Mouse (Mus musculus) kidney, postnatal 25 days (tissue): ENCODE measurements around the gene Gm20388.

Experiments used
- DNase-seq, 2 experiments: peaks; one replicate each; pipeline ENCODE4 v3.0.0; 2021; ENCODE audit warnings: mixed read lengths in 2 of 2

Gene Gm20388

GRCm38 (mm10) chr8:120270449-120270848 is 359.8 kb downstream of the Gm20388 start:
- peak in 1 of 2 experiments; percentile 66 for DNase-seq

DNA sequence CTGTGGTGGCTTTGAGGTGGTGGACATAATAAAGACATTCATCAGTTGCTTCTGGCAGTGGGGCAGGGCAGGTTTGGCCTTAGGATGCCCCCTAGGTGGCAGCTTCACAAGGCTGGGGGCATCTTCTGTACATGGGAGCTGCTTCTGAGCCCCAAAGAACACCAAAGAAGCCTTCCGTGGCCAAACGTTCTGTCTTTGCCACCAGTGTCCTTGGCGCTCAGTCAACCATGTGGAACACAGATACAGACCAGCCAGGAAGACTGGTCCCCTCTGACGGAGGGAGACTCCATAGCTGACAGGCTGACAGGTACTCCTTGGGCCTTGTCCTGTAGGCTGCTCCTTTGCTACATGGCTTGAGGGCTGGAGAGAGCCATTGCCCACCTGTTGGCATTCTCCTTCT is 362.8 kb downstream of the Gm20388 start:
- DNase-seq = no peak

DNA sequence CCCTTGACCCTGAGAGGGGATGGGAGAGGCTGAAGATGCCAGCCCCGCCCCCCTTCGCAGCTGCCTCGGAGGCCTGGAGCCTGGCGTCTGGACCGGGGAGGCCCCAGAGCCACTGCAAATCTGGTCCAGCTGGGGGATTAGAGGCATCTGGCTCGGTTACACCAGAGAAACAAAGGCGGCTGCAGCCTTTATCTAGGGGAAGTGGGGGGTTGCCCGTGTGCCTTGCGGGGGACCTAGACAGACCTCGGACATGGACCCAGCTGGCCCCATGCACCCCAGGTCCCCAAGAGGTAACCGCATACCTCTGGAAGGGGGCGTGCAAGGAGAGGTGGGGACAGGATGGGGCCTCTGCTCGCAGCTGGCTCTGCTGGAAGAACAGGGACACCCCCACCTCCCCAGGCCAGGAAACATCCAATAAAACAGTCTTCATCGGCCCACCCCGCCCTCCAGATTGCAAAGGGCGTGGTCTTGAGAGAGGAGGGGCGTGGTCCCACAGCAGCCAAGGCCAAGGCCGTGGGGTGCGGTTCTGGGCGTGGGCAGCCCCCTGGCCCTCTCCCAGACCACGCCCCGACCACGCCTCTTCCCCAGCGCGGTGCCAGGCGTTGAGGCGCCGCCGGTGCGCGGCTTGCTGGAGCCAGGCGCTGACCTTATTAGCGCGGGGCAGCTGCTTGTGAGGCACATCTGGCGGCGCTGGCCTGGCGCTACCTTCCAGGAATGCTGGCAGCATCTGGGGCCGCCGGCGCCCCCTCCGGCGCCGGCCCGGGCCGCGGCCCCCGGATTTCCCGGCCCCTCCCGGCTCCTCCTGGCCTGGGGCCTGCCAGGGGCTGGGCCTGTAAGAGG is 365.6 kb downstream of the Gm20388 start:
- DNase-seq = peak; percentile 87 to 93

DNA sequence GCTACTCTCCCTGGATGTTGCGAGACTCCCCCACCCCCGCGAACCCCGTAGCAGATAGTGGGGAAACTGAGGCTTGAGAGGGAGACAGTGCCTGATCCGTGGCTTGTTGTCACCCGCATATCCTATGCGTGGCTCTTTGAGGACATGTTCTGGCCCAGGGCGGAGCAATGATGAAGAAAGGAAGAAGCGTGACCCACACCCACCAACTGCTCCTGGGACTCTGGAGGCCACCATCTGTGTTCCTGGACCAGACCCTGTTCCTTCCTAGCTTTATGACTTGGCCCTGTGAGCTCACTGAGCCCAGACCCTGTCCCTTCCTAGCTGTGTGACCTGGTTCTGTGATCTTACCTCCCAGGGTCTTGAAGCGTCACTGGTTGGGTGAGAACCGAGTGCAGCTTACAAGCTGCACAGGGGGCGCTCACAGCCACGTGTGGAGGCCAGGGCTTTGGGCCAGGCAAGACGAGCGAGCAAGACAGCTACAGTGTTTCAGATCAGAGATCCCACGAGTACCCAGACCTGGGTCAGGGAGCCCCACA is 366.3 kb downstream of the Gm20388 start:
- peak; percentile 48 to 68 for DNase-seq

GRCm38 (mm10) chr8:120278009-120278408 is 367.4 kb downstream of the Gm20388 start:
- DNase-seq = no peak

DNA sequence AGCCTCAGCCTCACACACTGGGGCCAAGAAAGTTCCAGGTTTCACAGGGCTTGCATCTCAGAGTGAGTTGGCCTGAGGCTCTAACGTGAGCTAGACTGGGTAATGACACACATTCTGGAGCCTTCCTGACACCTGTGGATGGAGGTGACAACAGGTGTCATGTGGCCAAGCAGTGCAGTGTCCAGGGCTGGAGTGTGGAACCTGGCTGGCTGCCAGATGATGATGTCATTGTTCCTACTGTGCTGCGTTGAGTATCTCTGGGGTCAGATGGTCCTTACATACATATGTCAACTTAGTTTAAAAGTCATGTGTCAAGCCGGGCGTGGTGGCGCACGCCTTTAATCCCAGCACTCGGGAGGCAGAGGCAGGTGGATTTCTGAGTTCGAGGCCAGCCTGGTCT is 368.8 kb downstream of the Gm20388 start:
- DNase-seq = peak; percentile 50 to 64

- DNase-seq = peak; percentile 78 to 83
Measured at GRCm38 (mm10) chr8:120281487-120281886, 370.8 kb downstream of the Gm20388 start.

GRCm38 (mm10) chr8:120282465-120282864 is 371.8 kb downstream of the Gm20388 start:
- no peak for DNase-seq

DNA sequence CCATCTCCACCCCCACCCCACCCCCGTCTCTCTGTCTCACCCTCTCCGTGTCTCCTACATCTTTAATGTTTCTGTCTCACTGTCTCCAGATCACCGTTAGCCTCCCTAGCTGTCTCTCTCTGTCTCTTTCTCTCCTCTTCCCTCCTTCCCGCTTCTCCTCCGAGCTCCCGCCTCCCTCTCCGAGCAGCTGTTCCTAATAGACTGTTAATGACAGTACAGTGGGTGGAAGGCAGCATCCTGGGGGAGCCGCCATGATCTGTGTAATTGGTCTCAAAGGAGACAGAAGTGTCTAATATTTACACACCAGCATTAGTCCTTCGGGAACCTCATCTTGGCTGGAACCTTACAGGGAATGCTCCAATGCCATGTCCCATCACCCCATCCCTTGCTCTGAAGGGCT is 373.6 kb downstream of the Gm20388 start:
- DNase-seq = no peak

DNA sequence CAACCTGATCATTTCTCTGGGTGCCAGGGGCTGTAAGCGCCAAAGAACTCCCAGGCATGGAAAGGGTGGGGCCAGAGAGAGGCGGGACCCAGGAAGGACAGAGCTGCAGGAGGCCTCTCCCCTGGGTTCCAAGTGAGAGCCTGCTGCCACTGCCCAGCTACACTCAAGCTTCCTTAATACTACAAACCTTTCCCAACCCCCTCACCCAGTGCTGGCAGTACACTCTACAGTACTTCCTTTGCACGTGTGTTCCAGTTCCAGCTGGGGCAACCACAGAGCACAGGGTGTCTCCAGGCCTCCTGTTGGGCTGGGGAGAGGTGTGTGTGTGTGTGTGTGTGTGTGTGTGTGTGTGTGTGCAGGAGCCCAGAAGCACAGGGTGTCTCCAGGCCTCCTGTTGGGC is 374.4 kb downstream of the Gm20388 start:
- DNase-seq = peak; percentile 35 to 80

- DNase-seq = no peak
Measured at GRCm38 (mm10) chr8:120285878-120286277, 375.2 kb downstream of the Gm20388 start.

- peak; percentile 70 to 72 for DNase-seq
Measured at GRCm38 (mm10) chr8:120288122-120288908, 377.7 kb downstream of the Gm20388 start.

GRCm38 (mm10) chr8:120289191-120289590 is 378.6 kb downstream of the Gm20388 start:
- DNase-seq = no peak

- DNase-seq = no peak
Measured at GRCm38 (mm10) chr8:120289698-120290181, 379.1 kb downstream of the Gm20388 start.

GRCm38 (mm10) chr8:120290614-120291013 is 380.0 kb downstream of the Gm20388 start:
- DNase-seq = no peak

GRCm38 (mm10) chr8:120291650-120292049 is 381.0 kb downstream of the Gm20388 start:
- DNase-seq = no peak

- peak in 1 of 2 experiments; percentile 81 for DNase-seq
Measured at GRCm38 (mm10) chr8:120292316-120293107, 381.9 kb downstream of the Gm20388 start.

- no peak for DNase-seq
Measured at GRCm38 (mm10) chr8:120293421-120294357, 383.0 kb downstream of the Gm20388 start.

- DNase-seq = peak; percentile 42 to 54
Measured at GRCm38 (mm10) chr8:120294982-120295870, 384.6 kb downstream of the Gm20388 start.

GRCm38 (mm10) chr8:120297000-120297399 is 386.4 kb downstream of the Gm20388 start:
- DNase-seq = no peak
